Mouse (Mus musculus): ENCODE data around the gene Cd37.

DNA sequence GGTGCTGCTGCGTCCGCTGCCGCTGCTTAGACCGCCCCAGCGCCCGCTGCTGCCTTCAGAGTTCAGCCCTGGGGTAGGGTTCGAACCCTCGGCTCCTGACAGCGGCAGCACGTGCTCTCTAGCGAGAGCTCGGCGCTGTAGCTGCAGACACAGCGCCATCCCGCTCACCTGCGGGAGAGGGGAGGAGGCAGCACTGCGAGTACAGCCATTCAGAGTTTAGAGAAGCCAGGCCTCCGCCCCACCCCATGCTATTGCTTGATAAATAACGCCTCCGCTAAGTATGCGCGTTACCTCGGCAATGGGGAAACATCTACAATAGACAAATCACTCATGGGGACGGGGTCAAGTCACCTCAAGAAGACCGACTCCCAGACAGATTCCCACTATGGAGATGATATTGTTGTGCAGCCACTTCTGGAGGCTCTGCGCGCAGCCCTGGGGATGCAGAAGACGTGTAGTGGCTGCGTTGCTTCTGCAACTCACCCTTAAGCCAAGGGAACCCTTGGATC lies 4.5 kb downstream of the Cd37 start:
- TF ChIP-seq CTCF (IDR thresholded peaks at IDR 0.05; ENCODE audit: low read depth, low read length) (no peak), POLR2A (IDR thresholded peaks at IDR 0.05; ENCODE audit: extremely low read depth, insufficient read depth, low read length) (no peak)

All from liver, adult 2 months (tissue).